Comparison of ENCODE assay signal across 10 mouse cellular contexts in the genomic region with DNA sequence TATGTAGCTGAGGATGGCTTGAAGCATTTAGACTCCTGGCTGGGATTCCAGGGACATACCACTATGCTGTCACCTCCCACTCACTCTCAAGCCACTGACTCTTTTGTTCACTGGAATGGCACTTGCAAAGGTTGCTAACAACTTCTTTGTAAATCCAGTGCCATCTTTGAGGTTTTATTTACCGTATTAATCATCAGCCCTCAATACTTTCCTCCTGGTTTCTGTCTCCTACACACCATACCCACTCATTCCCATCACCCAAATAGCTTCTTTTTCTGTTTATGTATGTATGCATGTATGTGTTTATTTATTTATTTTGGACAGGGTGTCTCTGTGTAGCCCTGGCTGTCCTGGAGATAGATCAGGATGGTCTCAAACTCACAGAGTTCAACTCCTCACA. TPM values are rescaled to one million over a fixed set of nuclear protein-coding genes. Genes with fewer than 3 reads are reported as not detected.
DNase-seq lines count a peak whose midpoint lies in the region; ATAC-seq and TF ChIP-seq lines count a peak whose summit lies in the region.
"Had no signal": no experiment of that assay in that cellular context is flagged by ENCODE, and none has a peak within 500 bp of the region (broad histone marks: within the 10 kb centered on the region; RNA-seq: fewer than 3 reads in every experiment).

No protein-coding gene starts in this region.

- 76% methylated on average over 1 of the region's 1 CpGs for WGBS in lung, embryonic 14.5 days
- 70% methylated on average over 1 of the region's 1 CpGs for WGBS in forebrain, embryonic 15.5 days
- 86% methylated on average over 1 of the region's 1 CpGs for WGBS in limb, embryonic 12.5 days
- 80% methylated on average over 1 of the region's 1 CpGs for WGBS in neural tube, embryonic 13.5 days

- H3K4me3 ChIP-seq in lung, embryonic 14.5 days (ENCODE audit: low read depth, low read length): peak overlapping the region; percentile 69
- H3K4me3 ChIP-seq in forebrain, embryonic 15.5 days: peak overlapping the region; percentile 77; the same call in 1 of the 2 replicates
- peak overlapping the region; percentile 63 for H3K4me3 ChIP-seq in limb, embryonic 12.5 days (replicated peaks)
- peak overlapping the region; percentile 61; the same call in 1 of the 2 replicates for H3K4me3 ChIP-seq in neural tube, embryonic 13.5 days

- TF ChIP-seq CTCF in lung, embryonic 14.5 days (IDR thresholded peaks at IDR 0.05; ENCODE audit: low read depth): no peak

- H3K9me3 ChIP-seq in lung, embryonic 14.5 days (ENCODE audit: low read depth, low read length): no peaks in the 10 kb centered on the region
- no peaks in the 10 kb centered on the region for H3K9me3 ChIP-seq in forebrain, embryonic 15.5 days
- no peaks in the 10 kb centered on the region for H3K9me3 ChIP-seq in limb, embryonic 12.5 days
- H3K9me3 ChIP-seq in neural tube, embryonic 13.5 days: no peaks in the 10 kb centered on the region

- H3K36me3 ChIP-seq in lung, embryonic 14.5 days (ENCODE audit: insufficient read depth): no peaks in the 10 kb centered on the region
- H3K36me3 ChIP-seq in forebrain, embryonic 15.5 days: no peaks in the 10 kb centered on the region
- H3K36me3 ChIP-seq in limb, embryonic 12.5 days: no peaks in the 10 kb centered on the region
- no peaks in the 10 kb centered on the region for H3K36me3 ChIP-seq in neural tube, embryonic 13.5 days

- peak overlapping the region; percentile 71 for H3K4me2 ChIP-seq in lung, embryonic 14.5 days
- H3K4me2 ChIP-seq in forebrain, embryonic 15.5 days (replicated peaks): peak overlapping the region; percentile 74; the same call in 1 of the 2 replicates
- H3K4me2 ChIP-seq in limb, embryonic 12.5 days: peak overlapping the region; percentile 65
- peak overlapping the region; percentile 59; the same call in 1 of the 2 replicates for H3K4me2 ChIP-seq in neural tube, embryonic 13.5 days

- DNase-seq in lung, embryonic 14.5 days: no peak
- DNase-seq in lung, postnatal 14 days: no peak
- no peak for DNase-seq in right cerebral cortex, adult 2 months (ENCODE audit: low spot score in 2 of 2)
- no peak for DNase-seq in T-cell, adult 2 months (ENCODE audit: low spot score)

- no peaks in the 10 kb centered on the region for H3K27me3 ChIP-seq in lung, embryonic 14.5 days (ENCODE audit: insufficient read depth, low read length)
- no peaks in the 10 kb centered on the region; the same call in 1 of the 2 replicates for H3K27me3 ChIP-seq in forebrain, embryonic 15.5 days
- H3K27me3 ChIP-seq in limb, embryonic 12.5 days: no peaks in the 10 kb centered on the region
- no peaks in the 10 kb centered on the region for H3K27me3 ChIP-seq in neural tube, embryonic 13.5 days

- no peak overlapping the region for H3K27ac ChIP-seq in lung, embryonic 14.5 days (ENCODE audit: low read depth)
- no peak overlapping the region for H3K27ac ChIP-seq in forebrain, embryonic 15.5 days (replicated peaks)
- no peak overlapping the region for H3K27ac ChIP-seq in limb, embryonic 12.5 days
- no peak overlapping the region for H3K27ac ChIP-seq in neural tube, embryonic 13.5 days (replicated peaks)

- ATAC-seq in lung, embryonic 14.5 days (ENCODE audit: insufficient read depth): peak; percentile 0; the same call in 1 of the 2 replicates
- no peak for ATAC-seq in forebrain, embryonic 15.5 days (replicated peaks)
- ATAC-seq in limb, embryonic 12.5 days (ENCODE audit: insufficient number of reproducible peaks, insufficient read depth, low FRiP score, low TSS enrichment, low read depth): no peak
- ATAC-seq in neural tube, embryonic 13.5 days (ENCODE audit: low read depth): no peak
- no peak for ATAC-seq in erythroid progenitor cell, adult 5-6 weeks (replicated peaks; ENCODE audit: low FRiP score, poor library complexity, severe bottlenecking)

- no peak overlapping the region for H3K9ac ChIP-seq in lung, embryonic 14.5 days
- H3K9ac ChIP-seq in forebrain, embryonic 15.5 days (replicated peaks): no peak overlapping the region
- no peak overlapping the region for H3K9ac ChIP-seq in limb, embryonic 12.5 days (replicated peaks)
- H3K9ac ChIP-seq in neural tube, embryonic 13.5 days: no peak overlapping the region

- H3K4me1 ChIP-seq in lung, embryonic 14.5 days (ENCODE audit: insufficient read depth): 0 out of 2 replicates have a peak, but pooled peaks cover 14% of the 10 kb centered on the region
- H3K4me1 ChIP-seq in forebrain, embryonic 15.5 days: peaks cover 22% of the 10 kb centered on the region
- H3K4me1 ChIP-seq in limb, embryonic 12.5 days (replicated peaks): peaks cover 31% of the 10 kb centered on the region
- peaks cover 22% of the 10 kb centered on the region for H3K4me1 ChIP-seq in neural tube, embryonic 13.5 days (replicated peaks)

RNA-seq across cellular contexts. Expression of a gene that starts 0.8 kb away (rescaled TPM):
- polyA plus RNA-seq in lung, embryonic 14.5 days (2014; fragmentation: Nextera tagmentation; extraction: Ambion mirVana): 10.7 and 12.4 TPM in 2 replicates
- polyA plus RNA-seq in forebrain, embryonic 15.5 days (2015; fragmentation: Nextera tagmentation; extraction: Ambion mirVana): 4.9 and 6.5 TPM in 2 replicates
- 8.8 and 11.0 TPM in 2 replicates for polyA plus RNA-seq in limb, embryonic 12.5 days (2016; fragmentation: Nextera tagmentation; extraction: Ambion mirVana)
- 5.9 and 6.5 TPM in 2 replicates for polyA plus RNA-seq in neural tube, embryonic 13.5 days (2015; fragmentation: Nextera tagmentation; extraction: Ambion mirVana)
- 8.4 TPM in 1 of 2 replicates, not detected in the other for total RNA-seq in erythroid progenitor cell, adult 5-6 weeks (2015; ENCODE audit: low replicate concordance)
- total RNA-seq in erythroid progenitor cell, adult 5-6 weeks (2017; ENCODE audit: low replicate concordance): 0.39 TPM in 1 of 2 replicates, not detected in the other
- total RNA-seq: hematopoietic stem cell, adult 5-6 weeks had no signal

RNA-seq across cellular contexts. Expression of a gene that starts 0.9 kb away (rescaled TPM):
- polyA plus RNA-seq in lung, embryonic 14.5 days (2014; fragmentation: Nextera tagmentation; extraction: Ambion mirVana): 0.18 and 0.43 TPM in 2 replicates
- 0.92 and 1.8 TPM in 2 replicates for polyA plus RNA-seq in forebrain, embryonic 15.5 days (2015; fragmentation: Nextera tagmentation; extraction: Ambion mirVana)
- polyA plus RNA-seq in limb, embryonic 12.5 days (2016; fragmentation: Nextera tagmentation; extraction: Ambion mirVana): 0.26 and 0.65 TPM in 2 replicates
- polyA plus RNA-seq in neural tube, embryonic 13.5 days (2015; fragmentation: Nextera tagmentation; extraction: Ambion mirVana): 0.28 and 0.66 TPM in 2 replicates
- total RNA-seq in erythroid progenitor cell, adult 5-6 weeks (2015; ENCODE audit: low replicate concordance): not detected in 2 replicates
- not detected in 2 replicates for total RNA-seq in erythroid progenitor cell, adult 5-6 weeks (2017; ENCODE audit: low replicate concordance)
- total RNA-seq: hematopoietic stem cell, adult 5-6 weeks; MEL had no signal
